Mouse (Mus musculus) heart, adult 2 months (tissue): Measurements from ENCODE around the gene Rps21.

Experiments used
- CTCF ChIP-seq: fragments of 200-600 bp; IDR thresholded peaks from 2 replicates; pipeline ENCODE4 v1.8.1; 2022; ENCODE audit warnings: antibody characterized with exemption, mild to moderate bottlenecking, moderate library complexity
- EP300 ChIP-seq: fragments of 200-500 bp; IDR thresholded peaks from 2 replicates; pipeline ENCODE4 v1.6.1; 2011; ENCODE audit warnings: low read depth, low read length, control low read depth; ENCODE audit not compliant: insufficient read depth
- POLR2A ChIP-seq: fragments of 200-500 bp; IDR thresholded peaks from 2 replicates; pipeline ENCODE4 v1.6.1; 2011; ENCODE audit warnings: mild to moderate bottlenecking, low read depth, low read length, control low read depth; ENCODE audit not compliant: insufficient read depth

DNA sequence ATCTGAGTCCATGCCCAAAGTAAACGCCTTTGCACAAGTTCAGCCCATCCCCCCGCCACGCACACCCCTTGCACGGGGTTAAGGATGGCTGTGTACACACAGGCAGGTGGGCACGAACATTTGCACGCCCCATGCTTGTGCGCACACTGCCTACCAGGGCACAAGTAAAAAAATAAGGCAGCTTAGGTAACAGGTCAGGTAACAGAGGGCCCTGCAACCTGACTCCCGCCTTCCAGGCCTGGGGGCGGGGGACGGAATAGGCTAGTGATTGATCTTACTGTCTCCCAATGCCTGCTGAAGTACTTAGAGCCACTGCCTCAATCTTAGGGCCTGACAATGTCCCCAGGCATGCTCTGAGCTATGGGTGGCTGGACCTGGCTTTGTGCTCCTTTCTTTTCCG lies 31.8 kb downstream of the Rps21 start:
- TF ChIP-seq EP300 (no peak), POLR2A (no peak), CTCF (no peak)
